Mouse (Mus musculus) kidney, embryonic 15.5 days (tissue): ENCODE data around the gene Heatr4. TPM values are rescaled to one million over a fixed set of nuclear protein-coding genes. Genes with fewer than 3 reads are reported as not detected.
"Not testable (repeated sequence)": the region's sequence is repeated elsewhere in the genome, so short reads cannot be mapped to it uniquely, and the experiment has no call there.

Experiments used
- ATAC-seq: fragments of 200-750 bp; cut with Nextera tagmentation; replicated peaks from 2 replicates; pipeline ENCODE4 v1.8.0; 2017; ENCODE audit warnings: moderate TSS enrichment; ENCODE audit not compliant: low FRiP score
- H3K27ac ChIP-seq: fragments of 300-500 bp; sonication (generic); 2 replicates; pipeline ENCODE4 v1.5.1; 2015; ENCODE audit warnings: mild to moderate bottlenecking, inconsistent platforms
- H3K27me3 ChIP-seq: fragments of 300-500 bp; sonication (generic); 2 replicates; pipeline ENCODE4 v1.6.1; 2015; ENCODE audit warnings: inconsistent platforms
- H3K36me3 ChIP-seq: fragments of 300-500 bp; sonication (generic); 2 replicates; pipeline ENCODE4 v1.6.1; 2015; ENCODE audit warnings: inconsistent platforms
- H3K4me1 ChIP-seq: fragments of 300-500 bp; sonication (generic); 2 replicates; pipeline ENCODE4 v1.6.1; 2015; ENCODE audit warnings: inconsistent platforms
- H3K4me2 ChIP-seq: fragments of 300-500 bp; sonication (generic); 2 replicates; pipeline ENCODE4 v1.6.1; 2015; ENCODE audit warnings: moderate library complexity, mild to moderate bottlenecking, inconsistent platforms
- H3K4me3 ChIP-seq: fragments of 300-500 bp; sonication (generic); replicated peaks from 2 replicates; pipeline ENCODE4 v1.5.1; 2015; ENCODE audit warnings: mild to moderate bottlenecking, inconsistent platforms
- H3K9ac ChIP-seq: fragments of 300-500 bp; sonication (generic); 2 replicates; pipeline ENCODE4 v1.6.1; 2015; ENCODE audit warnings: mild to moderate bottlenecking, inconsistent platforms
- H3K9me3 ChIP-seq: fragments of 300-500 bp; sonication (generic); replicated peaks from 2 replicates; pipeline ENCODE4 v1.6.1; 2016; ENCODE audit warnings: inconsistent platforms
- WGBS: fragments of 180-500 bp; shearing (Covaris S2); methylation state at CpG from one replicate; pipeline ENCODE4 v1.1.7; 2015; ENCODE audit warnings: mixed read lengths; 5-methylcytosine and 5-hydroxymethylcytosine counted together
- polyA plus RNA-seq: library from polyadenylated mRNA; unstranded; fragments of >200 nt; fragmentation: Nextera tagmentation; extraction: Ambion mirVana; gene quantifications from 2 replicates; pipeline ENCODE4 v1.2.1, GENCODE M21; 2015

The Heatr4 gene
- polyA plus RNA-seq, 1 experiment from 2014 or later, result not detected

GRCm38 (mm10) chr12:84013130-84013529 is 28.5 kb upstream of the Heatr4 start:
- no peak overlapping the region for H3K27ac ChIP-seq
- 80% methylated on average over 6 of the region's 6 CpGs for WGBS
- no peak overlapping the region for H3K4me2 ChIP-seq
- no peaks in the 10 kb centered on the region for H3K27me3 ChIP-seq
- H3K4me3 ChIP-seq, result no peak overlapping the region
- no peak for ATAC-seq
- peaks cover 10% of the 10 kb centered on the region for H3K36me3 ChIP-seq
- peaks cover 50% of the 10 kb centered on the region for H3K4me1 ChIP-seq
- no peaks in the 10 kb centered on the region for H3K9me3 ChIP-seq
- no peak overlapping the region for H3K9ac ChIP-seq

- Histone ChIP-seq H3K9me3 (no peaks in the 10 kb centered on the region), H3K27ac (peak overlapping the region; percentile 75), H3K4me3 (peak overlapping the region; percentile 53), H3K4me1 (peaks cover 50% of the 10 kb centered on the region), H3K4me2 (peak overlapping the region; percentile 73), H3K27me3 (no peaks in the 10 kb centered on the region), H3K9ac (no peak overlapping the region), H3K36me3 (peaks cover 4% of the 10 kb centered on the region)
- 30% methylated on average over 12 of the region's 12 CpGs for WGBS
- peak; percentile 84 for ATAC-seq
These were observed 26.8 kb upstream of the Heatr4 start for GRCm38 (mm10) chr12:84011251-84012040.

GRCm38 (mm10) chr12:84010201-84010600 is 25.5 kb upstream of the Heatr4 start:
- 75% methylated on average over 3 of the region's 3 CpGs for WGBS
- peak overlapping the region; percentile 50; the same call in 1 of the 2 replicates for H3K9ac ChIP-seq

GRCm38 (mm10) chr12:84009171-84009965 is 24.7 kb upstream of the Heatr4 start, which contains the start of gene Acot1:
Gene Acot1, plus strand, starts transcription at chr12:84009490.
- not testable (repeated sequence) for H3K27me3 ChIP-seq, H3K36me3 ChIP-seq, H3K9me3 ChIP-seq
- Histone ChIP-seq H3K4me2 (peak within 1 kb of the TSS; percentile 73), H3K27ac (peak within 1 kb of the TSS; percentile 59), H3K4me1 (peaks cover 40% of the 10 kb centered on the region), H3K4me3 (peak within 1 kb of the TSS; percentile 53), H3K9ac (peak within 1 kb of the TSS; percentile 50)
- ATAC-seq, result peak; percentile 94
- WGBS, result 2% methylated on average over 57 of the region's 70 CpGs

More at GRCm38 (mm10) chr12:84010201-84010600, 25.5 kb upstream of the Heatr4 start:
- Histone ChIP-seq H3K36me3 (no peaks in the 10 kb centered on the region; the same call in none of the 2 replicates), H3K27ac (no peak overlapping the region), H3K9me3 (no peaks in the 10 kb centered on the region), H3K27me3 (no peaks in the 10 kb centered on the region), H3K4me1 (peaks cover 43% of the 10 kb centered on the region), H3K4me2 (peak overlapping the region; percentile 73), H3K4me3 (peak overlapping the region; percentile 53)
- no peak for ATAC-seq

- WGBS, result 69% methylated on average over 8 of the region's 8 CpGs
- peak overlapping the region; percentile 59 for H3K27ac ChIP-seq
- ATAC-seq, result no peak
- H3K4me2 ChIP-seq, result peak overlapping the region; percentile 73
- H3K36me3 ChIP-seq, result no peaks in the 10 kb centered on the region; the same call in 1 of the 2 replicates
- H3K27me3 ChIP-seq, result no peaks in the 10 kb centered on the region
- H3K9ac ChIP-seq, result 0 out of 2 replicates have a peak overlapping the region, but pooled peaks have one; percentile 50
- H3K4me3 ChIP-seq, result peak overlapping the region; percentile 53
- H3K4me1 ChIP-seq, result peaks cover 40% of the 10 kb centered on the region
- no peaks in the 10 kb centered on the region for H3K9me3 ChIP-seq
These were observed 24.1 kb upstream of the Heatr4 start for GRCm38 (mm10) chr12:84008729-84009128.

- ATAC-seq, result no peak
- WGBS, result 91% methylated on average over 12 of the region's 12 CpGs
These were observed 23.6 kb upstream of the Heatr4 start for GRCm38 (mm10) chr12:84008251-84008650.

GRCm38 (mm10) chr12:84003866-84004265 is 19.2 kb upstream of the Heatr4 start:
- Histone ChIP-seq H3K36me3 (no peaks in the 10 kb centered on the region), H3K27me3 (no peaks in the 10 kb centered on the region), H3K4me2 (no peak overlapping the region), H3K4me3 (no peak overlapping the region), H3K9me3 (0 out of 2 replicates have a peak, but pooled peaks cover 6% of the 10 kb centered on the region), H3K27ac (no peak overlapping the region), H3K9ac (no peak overlapping the region), H3K4me1 (peaks cover 20% of the 10 kb centered on the region)
- WGBS, result 61% methylated on average over 1 of the region's 1 CpGs
- ATAC-seq, result no peak

More at GRCm38 (mm10) chr12:84008251-84008650, 23.6 kb upstream of the Heatr4 start:
- peaks cover 40% of the 10 kb centered on the region for H3K4me1 ChIP-seq
- H3K4me2 ChIP-seq, result no peak overlapping the region
- no peaks in the 10 kb centered on the region for H3K9me3 ChIP-seq
- H3K9ac ChIP-seq, result no peak overlapping the region
- H3K27ac ChIP-seq, result no peak overlapping the region
- H3K27me3 ChIP-seq, result no peaks in the 10 kb centered on the region
- H3K36me3 ChIP-seq, result no peaks in the 10 kb centered on the region
- H3K4me3 ChIP-seq, result no peak overlapping the region

GRCm38 (mm10) chr12:84000418-84000817 is 15.8 kb upstream of the Heatr4 start:
- Histone ChIP-seq H3K27ac (no peak overlapping the region), H3K36me3 (no peaks in the 10 kb centered on the region), H3K9me3 (0 out of 2 replicates have a peak, but pooled peaks cover 6% of the 10 kb centered on the region), H3K4me2 (no peak overlapping the region), H3K9ac (no peak overlapping the region), H3K27me3 (no peaks in the 10 kb centered on the region), H3K4me1 (peaks cover 24% of the 10 kb centered on the region), H3K4me3 (no peak overlapping the region)
- WGBS, result 18% methylated on average over 3 of the region's 3 CpGs
- no peak for ATAC-seq

- Histone ChIP-seq H3K4me1 (peaks cover 24% of the 10 kb centered on the region), H3K27ac (0 out of 2 replicates have a peak overlapping the region, but pooled peaks have one; percentile 9)
- H3K4me3 ChIP-seq, H3K27me3 ChIP-seq, H3K9me3 ChIP-seq, H3K9ac ChIP-seq, H3K4me2 ChIP-seq, H3K36me3 ChIP-seq: not testable (repeated sequence)
- WGBS, result 32% methylated on average over 8 of the region's 8 CpGs
- ATAC-seq, result peak; percentile 70
These were observed 14.6 kb upstream of the Heatr4 start for GRCm38 (mm10) chr12:83999237-83999636.

- no peak overlapping the region for H3K4me2 ChIP-seq
- H3K27ac ChIP-seq, result peak overlapping the region; percentile 37; the same call in 1 of the 2 replicates
- no peak overlapping the region for H3K4me3 ChIP-seq
- H3K27me3 ChIP-seq, result no peaks in the 10 kb centered on the region
- H3K9me3 ChIP-seq, result 0 out of 2 replicates have a peak, but pooled peaks cover 6% of the 10 kb centered on the region
- 42% methylated on average over 11 of the region's 11 CpGs for WGBS
- H3K9ac ChIP-seq, result no peak overlapping the region
- H3K4me1 ChIP-seq, result peaks cover 24% of the 10 kb centered on the region
- peak; percentile 34 for ATAC-seq
- H3K36me3 ChIP-seq, result peaks cover 9% of the 10 kb centered on the region
These were observed 13.9 kb upstream of the Heatr4 start for GRCm38 (mm10) chr12:83998341-83999107.

GRCm38 (mm10) chr12:83997221-83997620 is 12.6 kb upstream of the Heatr4 start:
- ATAC-seq, result no peak
- H3K9me3 ChIP-seq, result 0 out of 2 replicates have a peak, but pooled peaks cover 6% of the 10 kb centered on the region
- H3K4me3 ChIP-seq, result no peak overlapping the region
- H3K36me3 ChIP-seq, result peaks cover 17% of the 10 kb centered on the region
- H3K27ac ChIP-seq, result no peak overlapping the region
- WGBS, result 68% methylated on average over 2 of the region's 2 CpGs
- peaks cover 24% of the 10 kb centered on the region for H3K4me1 ChIP-seq
- H3K4me2 ChIP-seq, result no peak overlapping the region
- no peak overlapping the region for H3K9ac ChIP-seq
- H3K27me3 ChIP-seq, result no peaks in the 10 kb centered on the region
